Mouse (Mus musculus) embryo, embryonic 9.5 days (tissue): ENCODE measurements around the gene Cog6.

Source experiments
- DNase-seq: peaks from one replicate; pipeline ENCODE4 v3.0.0-alpha.2; 2017; ENCODE audit errors: extremely low spot score

Gene Cog6

GRCm38 (mm10) chr3:52962391-52962790 lies 54.6 kb downstream of the Cog6 start:
- no peak for DNase-seq

DNA sequence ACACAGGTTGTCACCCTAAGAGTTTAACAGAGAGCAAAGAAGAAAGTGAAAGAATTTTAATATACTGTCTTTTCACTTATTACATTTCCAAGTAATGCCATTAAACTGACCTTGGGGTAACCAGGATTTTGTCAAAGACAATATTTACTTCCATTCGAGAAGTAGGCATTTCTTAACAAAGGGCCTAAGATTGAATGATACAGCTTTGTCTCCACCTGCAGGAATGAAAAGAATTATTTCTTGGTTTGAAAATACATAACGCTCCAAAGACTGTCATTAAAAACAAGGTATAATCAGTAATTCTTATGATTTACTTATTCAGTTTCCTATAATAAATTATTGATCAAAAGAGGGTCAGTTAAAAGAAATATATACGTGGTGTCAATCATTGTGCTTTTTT lies 55.4 kb downstream of the Cog6 start:
- DNase-seq: no peak

DNA sequence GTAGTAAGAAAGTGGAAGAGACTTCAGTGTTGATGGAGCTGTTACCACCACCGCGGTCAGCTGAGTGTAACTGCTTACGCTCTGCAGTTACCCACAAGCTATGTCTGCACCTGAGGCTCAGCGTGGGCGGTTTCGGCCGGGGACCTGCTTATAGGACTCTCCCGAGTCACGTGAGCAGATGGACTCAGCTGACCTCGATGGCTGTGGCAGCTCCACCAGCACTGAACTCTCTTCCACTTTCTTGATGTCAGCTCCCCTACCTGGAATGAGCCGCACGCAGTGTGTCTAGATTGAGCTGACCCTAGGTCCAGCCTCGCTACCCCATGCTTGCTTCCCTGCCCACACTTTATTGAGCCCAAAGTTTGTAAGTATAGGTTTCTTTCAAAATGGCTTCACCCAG lies 56.1 kb downstream of the Cog6 start:
- no peak for DNase-seq

DNA sequence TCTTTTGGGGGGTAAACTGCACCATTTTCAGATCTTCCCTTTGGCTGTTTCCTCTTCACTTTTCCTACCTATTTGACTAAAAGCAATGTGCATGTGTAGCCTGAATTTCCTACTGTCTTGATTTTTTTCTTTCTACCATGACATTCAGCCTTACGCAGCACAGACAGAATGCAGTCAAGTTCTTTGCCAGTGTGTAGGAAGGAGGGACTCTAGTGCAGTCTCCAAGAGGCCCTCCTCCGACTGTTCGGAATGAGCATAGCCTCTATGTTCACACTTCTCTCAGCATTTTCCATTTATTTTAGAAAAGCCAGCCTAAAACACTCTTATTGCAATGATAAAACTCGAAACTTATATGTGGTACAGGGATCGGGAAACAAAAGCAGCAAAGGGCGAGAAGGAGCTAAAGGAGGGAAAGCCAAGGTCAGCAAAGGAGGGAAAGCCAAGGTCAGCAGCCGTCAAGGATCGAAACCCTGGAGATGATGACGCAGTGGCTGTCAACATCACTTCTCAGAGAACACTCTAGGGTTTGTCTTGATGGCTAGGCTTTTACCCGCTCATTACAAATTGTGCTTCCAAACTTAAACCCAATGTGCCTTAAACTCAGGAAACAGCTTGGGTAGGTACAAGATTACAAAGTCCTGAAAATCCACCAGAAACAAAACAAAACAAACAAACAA lies 58.5 kb downstream of the Cog6 start:
- no peak for DNase-seq

DNA sequence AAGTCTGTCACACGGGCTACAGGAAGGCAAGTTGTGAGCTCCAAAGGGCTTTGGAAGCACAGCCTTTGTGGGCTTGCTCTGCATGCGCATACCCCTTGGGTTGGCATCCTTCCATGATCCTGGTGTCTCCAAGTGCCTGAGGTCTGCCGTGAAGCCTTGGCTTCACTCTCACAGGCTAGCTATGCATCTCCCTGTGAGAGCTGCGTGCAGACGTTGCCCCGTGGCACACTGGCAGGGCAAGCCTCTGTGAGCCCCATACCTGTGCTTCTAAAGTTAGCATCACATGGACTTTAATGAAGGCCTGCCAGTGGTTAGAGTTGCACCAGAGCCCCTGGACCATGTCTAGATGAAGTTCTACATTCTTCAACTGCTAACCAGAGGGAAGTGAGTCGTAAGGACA lies 59.2 kb downstream of the Cog6 start:
- DNase-seq: no peak

DNA sequence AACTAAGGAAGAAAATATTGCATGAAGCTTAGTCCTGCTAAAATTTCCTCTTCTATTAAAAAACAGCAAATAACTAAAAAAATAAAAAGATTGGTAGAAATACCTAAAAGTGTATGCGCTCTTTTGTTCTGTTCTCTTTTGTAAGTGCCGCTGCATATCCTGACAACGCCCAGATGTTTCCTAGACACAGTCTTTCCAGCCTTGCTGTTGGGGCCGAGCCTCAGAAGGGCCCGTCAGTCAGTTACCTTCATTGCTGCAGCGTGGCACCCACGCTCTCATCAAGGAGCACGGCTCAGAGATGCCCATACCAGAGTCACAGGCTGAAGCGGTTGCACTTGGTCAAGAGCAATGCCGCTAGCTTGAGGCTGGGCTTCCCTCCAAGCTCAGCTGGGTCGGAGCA lies 60.8 kb downstream of the Cog6 start:
- no peak for DNase-seq

GRCm38 (mm10) chr3:52955481-52956019 lies 61.5 kb downstream of the Cog6 start:
- DNase-seq: peak; percentile 38

DNA sequence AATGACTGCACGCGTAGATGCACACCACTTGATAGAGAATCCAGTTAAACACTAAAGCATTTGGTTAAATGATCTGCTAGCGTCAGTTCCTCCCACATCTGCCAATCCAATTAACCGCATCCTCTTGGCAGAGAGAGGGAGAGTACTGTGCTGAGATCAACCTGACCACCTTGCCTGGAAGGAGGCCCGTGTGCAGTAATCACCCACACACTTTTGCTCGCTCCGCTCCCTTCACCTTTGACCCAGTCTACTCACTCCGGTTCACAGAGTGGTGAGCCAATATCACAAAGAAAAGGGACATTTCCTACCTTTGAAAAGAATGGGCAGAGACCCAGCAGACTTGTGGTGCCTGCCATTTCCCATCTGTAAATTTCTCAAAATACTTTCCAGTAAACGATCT lies 62.4 kb downstream of the Cog6 start:
- no peak for DNase-seq

DNA sequence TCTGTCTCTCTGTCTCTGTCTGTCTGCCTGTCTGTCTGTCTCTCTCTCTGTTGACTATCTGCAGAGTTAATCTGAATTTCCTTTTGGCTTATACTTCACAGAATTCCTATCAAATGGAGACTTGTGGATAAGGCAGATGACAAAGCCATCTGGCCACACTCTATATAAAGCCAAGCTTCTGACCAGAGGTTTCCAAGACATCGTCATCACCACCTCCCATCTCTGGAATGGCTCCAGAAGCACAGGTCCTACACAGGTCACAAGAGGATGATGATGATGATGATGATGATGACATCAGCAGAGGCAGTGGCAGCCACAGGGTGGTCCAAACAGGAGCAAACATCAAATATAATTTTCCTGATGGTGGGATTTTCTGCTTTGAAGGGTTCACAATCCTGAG lies 63.2 kb downstream of the Cog6 start:
- DNase-seq: no peak

DNA sequence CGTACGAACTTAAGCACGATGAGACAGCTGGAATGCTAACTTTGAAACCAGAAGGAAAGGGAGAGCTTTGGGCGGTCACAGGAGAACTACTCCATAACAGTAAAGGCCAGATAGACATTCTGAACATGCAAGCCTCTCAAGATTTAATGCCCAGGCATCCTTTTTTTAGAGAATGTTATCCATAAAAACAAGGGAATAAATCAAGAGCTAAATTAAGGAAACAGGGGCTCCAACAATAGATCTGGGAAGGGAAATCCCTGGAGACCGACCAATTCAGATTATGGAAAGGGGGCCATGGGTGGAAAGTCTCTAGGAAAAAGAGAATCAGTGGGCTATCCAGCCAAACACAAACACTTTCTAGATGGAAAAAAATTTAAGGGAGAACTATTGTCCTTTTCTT lies 68.2 kb downstream of the Cog6 start:
- DNase-seq: no peak

DNA sequence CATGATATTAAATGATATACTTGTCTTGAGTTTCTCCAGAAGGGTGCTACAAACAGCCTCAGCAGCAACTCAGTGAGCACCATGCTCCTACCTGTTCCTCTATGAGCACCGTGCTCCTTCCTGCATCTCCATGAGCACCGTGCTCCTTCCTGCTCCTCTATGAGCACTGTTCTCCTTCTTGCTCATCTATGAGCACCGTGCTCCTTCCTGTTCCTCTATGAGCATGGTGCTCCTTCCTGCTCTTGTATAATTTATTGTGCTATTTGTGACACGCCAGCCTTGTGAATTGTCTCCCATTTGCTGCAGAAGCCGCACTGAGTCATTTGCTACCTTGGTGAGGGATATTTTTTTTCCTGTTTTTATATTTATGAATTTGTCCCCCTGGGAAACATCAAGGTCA lies 69.6 kb downstream of the Cog6 start:
- no peak for DNase-seq

DNA sequence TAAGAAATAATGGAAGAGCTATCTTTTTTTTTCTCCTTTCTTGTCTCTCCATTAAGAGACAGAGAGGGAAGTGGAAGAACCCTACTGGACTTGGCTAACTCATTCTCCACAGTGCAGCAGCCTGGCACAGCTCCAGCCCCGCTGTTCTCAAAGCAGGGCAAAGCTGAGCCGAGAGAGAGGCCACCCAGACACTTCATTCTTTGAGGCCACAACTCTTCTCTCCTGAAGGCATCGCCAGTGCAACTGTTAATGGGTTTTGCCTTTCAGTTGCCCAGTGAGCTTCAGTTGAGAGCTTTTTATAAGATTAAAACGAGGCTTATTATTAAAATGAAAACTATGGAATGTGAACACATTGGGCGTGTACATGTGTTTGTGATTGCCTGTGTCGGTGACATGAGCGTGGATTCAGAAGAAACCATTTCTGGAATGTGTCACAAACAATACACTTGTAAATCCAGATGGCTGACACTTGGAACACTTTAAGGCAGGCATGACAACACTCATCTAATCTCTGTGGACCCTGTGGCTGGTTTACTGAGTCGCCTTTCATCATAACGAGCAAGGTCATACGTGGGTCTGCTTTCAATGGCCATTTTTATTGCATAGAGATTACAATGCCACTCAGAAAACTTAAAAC lies 76.1 kb downstream of the Cog6 start:
- no peak for DNase-seq

- no peak for DNase-seq
Measured at GRCm38 (mm10) chr3:52938398-52938797, 78.6 kb downstream of the Cog6 start.

- no peak for DNase-seq
Measured at GRCm38 (mm10) chr3:52937739-52938306, 79.2 kb downstream of the Cog6 start.

DNA sequence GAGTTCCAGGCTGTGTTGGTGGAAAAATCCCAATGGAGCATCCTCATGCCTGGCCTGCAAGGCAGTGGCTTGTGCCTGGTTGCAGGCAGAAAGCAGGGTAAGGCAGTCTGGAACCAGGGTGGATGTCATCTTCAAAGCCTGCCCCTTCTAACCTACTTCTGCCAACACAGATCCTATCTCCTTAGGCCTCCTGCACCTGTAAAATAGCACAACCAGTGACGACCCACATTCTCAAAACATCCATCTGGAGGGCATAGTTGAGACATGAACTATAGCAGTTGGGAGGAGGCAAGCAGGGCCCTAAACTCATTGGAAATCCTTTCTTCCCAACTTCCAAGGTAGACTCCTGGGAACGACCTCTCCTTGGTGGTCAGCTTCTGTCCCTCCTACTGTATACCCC lies 85.1 kb downstream of the Cog6 start:
- no peak for DNase-seq
